Comparison of ENCODE assay signal across 8 mouse cellular contexts in genomic region chr11:20332561-20333514, GRCm38 (mm10). TPM values are rescaled to one million over a fixed set of nuclear protein-coding genes. Genes with fewer than 3 reads are reported as not detected.
DNase-seq lines count a peak whose midpoint lies in the region; ATAC-seq lines count a peak whose summit lies in the region.

Gene Slc1a4, minus strand, starts transcription at chr11:20332713.

- H3K9me3 ChIP-seq in hindbrain, embryonic 11.5 days (ENCODE audit: control insufficient read depth, low read length) = no peaks in the 10 kb centered on the region

- peak within 1 kb of the TSS; percentile 70 for H3K9ac ChIP-seq in hindbrain, embryonic 11.5 days (ENCODE audit: low read depth, low read length)

- under 1% methylated on average over 47 of the region's 48 CpGs for WGBS in hindbrain, embryonic 11.5 days

- ATAC-seq in hindbrain, embryonic 11.5 days (ENCODE audit: low FRiP score) = peak; percentile 98

- peak; percentile 100 for DNase-seq in Muller cell, postnatal 12 days (ENCODE audit: inconsistent ontology term)
- peak; percentile 97 for DNase-seq in cerebellum, adult 9-11 months
- DNase-seq in frontal cortex, adult 2 months (ENCODE audit: extremely low spot score in 1 of 2, low spot score in 1 of 2) = peak; percentile 93 to 94
- peak; percentile 98 for DNase-seq in hindbrain, embryonic 11.5 days (ENCODE audit: low spot score)
- DNase-seq in layer of hippocampus, postnatal 10 days (ENCODE audit: low spot score in 2 of 2) = peak; percentile 88 to 92
- DNase-seq in lung, postnatal 10 days = peak; percentile 97
- peak; percentile 90 for DNase-seq in ovary, postnatal 36 days (ENCODE audit: low spot score)
- DNase-seq in thymus, postnatal 25 days = peak; percentile 94

- H3K36me3 ChIP-seq in hindbrain, embryonic 11.5 days (ENCODE audit: control insufficient read depth, insufficient read depth, low read length) = no peaks in the 10 kb centered on the region

- H3K27me3 ChIP-seq in hindbrain, embryonic 11.5 days (ENCODE audit: control insufficient read depth, insufficient read depth, low read length) = no peaks in the 10 kb centered on the region

- peak within 1 kb of the TSS; percentile 90 for H3K4me2 ChIP-seq in hindbrain, embryonic 11.5 days (replicated peaks; ENCODE audit: low read depth, low read length)

- peak within 1 kb of the TSS; percentile 68 for H3K4me3 ChIP-seq in hindbrain, embryonic 11.5 days (ENCODE audit: low read depth, low read length)

- H3K4me1 ChIP-seq in hindbrain, embryonic 11.5 days (replicated peaks; ENCODE audit: control insufficient read depth, insufficient read depth, low read length) = 0 out of 2 replicates have a peak, but pooled peaks cover 2% of the 10 kb centered on the region

- peak within 1 kb of the TSS; percentile 96 for H3K27ac ChIP-seq in hindbrain, embryonic 11.5 days (ENCODE audit: low read depth, low read length)

RNA-seq across cellular contexts. Expression of gene Slc1a4, which starts in this region (rescaled TPM):
- 24.3 and 30.8 TPM in 2 replicates for polyA plus RNA-seq in frontal cortex, adult 2 months (2012; rRNA removed)
- 19.3 and 19.4 TPM in 2 replicates for polyA plus RNA-seq in hindbrain, embryonic 11.5 days (2014; fragmentation: Nextera tagmentation; extraction: Ambion mirVana)
- total RNA-seq in layer of hippocampus, postnatal 10 days (2021) = 10 to 100 TPM; 78.9 to 81.1 TPM

Comparison
In these comparisons a context has a peak if more than half of its experiments do, and no peak if none do; other contexts are left out.
1. Peak in every context shown above with its lines: DNase-seq, ATAC-seq, H3K4me3 ChIP-seq and H3K27ac ChIP-seq.